Mouse (Mus musculus): ENCODE results near the gene Cyp4f37.
"Not testable (repeated sequence)": the region's sequence is repeated elsewhere in the genome, so short reads cannot be mapped to it uniquely, and the experiment has no call there.

The Cyp4f37 gene

DNA sequence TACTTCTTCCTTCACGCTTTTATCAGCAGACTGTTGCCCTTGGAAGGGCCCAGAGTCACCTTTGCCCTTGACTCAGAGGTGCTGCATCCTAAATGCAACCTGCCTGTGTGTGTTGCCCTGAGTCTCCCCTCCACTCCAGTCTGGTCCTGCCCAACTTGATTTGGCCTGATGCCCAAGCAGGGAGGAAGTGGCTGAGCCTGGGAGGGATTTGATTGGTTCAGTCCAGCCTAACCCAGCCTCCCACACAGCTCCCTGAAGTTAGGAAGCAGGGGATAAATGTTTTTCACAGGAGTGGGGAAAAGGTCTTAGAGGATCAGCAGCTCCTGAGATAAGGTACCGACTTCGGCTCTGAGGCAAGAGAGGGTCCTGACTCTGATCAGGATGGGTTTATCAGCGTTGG is at the start of gene Cyp4f37:
TSS of gene Cyp4f37 (plus strand) at position 292 of the 400 bp plus-strand sequence.
- not testable (repeated sequence) for DNase-seq (ENCODE audit: low read depth, low spot score)

DNA sequence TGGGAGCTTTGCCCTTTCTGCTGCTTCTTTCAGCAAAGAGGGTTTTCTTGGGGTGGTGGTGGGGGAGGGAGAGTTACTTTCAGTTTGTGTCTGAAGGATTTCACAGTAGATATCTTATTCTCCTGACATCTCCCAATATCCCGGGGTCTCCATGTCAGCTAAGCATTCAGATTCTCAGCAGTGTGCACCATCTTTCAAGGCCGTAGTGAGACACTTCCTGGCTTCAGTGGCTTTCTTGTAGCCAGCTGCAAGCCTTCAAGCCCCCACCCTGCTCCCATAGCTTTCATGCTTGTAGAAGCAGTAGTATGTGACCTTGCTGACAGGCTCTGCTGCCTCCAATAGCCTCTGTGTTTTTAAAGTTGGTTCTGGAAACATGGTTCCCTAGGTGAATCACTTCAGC is 47.8 kb upstream of the Cyp4f37 start:
- DNase-seq (ENCODE audit: low read depth, low spot score): not testable (repeated sequence)

DNA sequence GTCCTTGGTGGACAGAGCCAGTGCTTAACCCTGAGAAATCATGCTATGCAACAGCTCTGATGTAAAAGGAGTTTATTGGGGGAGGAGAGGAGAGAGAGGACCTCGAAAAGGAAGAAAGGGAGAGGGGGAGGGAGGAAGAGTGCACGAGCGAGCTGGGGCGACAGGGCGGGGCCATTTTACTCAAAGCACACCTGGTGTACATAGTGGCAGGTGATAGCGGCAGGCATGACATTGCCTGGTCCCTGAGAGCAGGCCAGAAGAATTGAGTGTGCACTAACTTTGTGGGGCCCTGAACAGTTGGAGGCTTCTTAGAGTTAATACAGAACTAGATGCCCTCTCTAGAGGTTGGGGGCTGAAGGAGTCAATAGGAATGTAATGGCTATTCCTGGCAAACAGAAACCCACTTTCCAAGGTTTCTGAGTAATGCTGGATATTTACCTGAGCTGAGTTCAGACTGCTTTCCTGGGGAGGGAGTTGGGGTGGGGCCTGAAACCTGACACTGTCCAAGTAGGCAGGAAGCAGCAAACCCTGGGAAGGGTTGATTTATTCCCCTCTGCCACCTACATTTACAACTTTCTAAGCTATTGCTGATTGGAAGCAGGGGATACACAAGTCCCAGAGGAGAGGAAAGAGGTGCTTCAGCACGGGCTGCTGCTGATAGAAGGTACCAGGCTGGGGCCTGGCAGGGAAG is 43.5 kb upstream of the Cyp4f37 start:
- no peak for DNase-seq (ENCODE audit: low read depth, low spot score)

DNA sequence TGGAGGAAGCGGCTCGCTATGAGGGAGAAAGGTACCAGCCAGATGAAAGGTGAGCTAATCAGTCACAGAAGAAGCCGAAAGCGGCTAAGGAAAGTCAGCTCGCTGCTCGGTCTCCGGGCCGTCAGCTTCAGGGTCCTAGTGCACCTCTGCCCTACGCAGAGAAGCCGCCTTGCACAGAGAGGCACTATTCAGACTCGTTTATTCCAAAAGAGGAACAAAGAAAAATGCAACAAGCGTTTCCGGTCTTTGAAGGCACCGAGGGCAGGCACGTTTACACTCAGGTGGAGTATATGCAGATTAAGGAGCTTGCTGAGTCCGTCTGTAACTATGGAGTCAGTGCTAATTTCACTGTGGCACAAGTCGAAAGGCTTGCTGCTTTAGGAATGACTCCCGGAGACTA is 24.6 kb upstream of the Cyp4f37 start:
- DNase-seq (ENCODE audit: low read depth, low spot score): no peak

DNA sequence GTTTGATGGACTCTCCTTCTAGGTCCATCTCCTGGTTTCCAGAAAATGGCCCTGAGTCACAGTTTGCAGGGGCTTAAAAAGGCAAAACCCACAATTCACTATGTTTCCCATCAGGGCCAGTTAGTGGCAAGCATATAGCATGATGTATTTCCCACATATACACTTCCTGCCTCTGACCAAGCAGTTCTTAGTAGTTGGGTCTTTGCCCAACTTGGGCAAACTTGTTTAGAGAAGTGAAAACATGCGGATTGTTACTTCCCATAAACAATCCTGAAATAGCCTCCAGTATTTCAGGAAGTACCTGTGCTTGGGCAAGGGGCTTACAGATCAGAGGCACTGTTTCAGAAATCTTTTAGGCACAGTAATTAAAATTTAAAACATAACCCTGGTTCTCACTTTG is 13.1 kb upstream of the Cyp4f37 start:
- no peak for DNase-seq (ENCODE audit: low read depth, low spot score)

DNA sequence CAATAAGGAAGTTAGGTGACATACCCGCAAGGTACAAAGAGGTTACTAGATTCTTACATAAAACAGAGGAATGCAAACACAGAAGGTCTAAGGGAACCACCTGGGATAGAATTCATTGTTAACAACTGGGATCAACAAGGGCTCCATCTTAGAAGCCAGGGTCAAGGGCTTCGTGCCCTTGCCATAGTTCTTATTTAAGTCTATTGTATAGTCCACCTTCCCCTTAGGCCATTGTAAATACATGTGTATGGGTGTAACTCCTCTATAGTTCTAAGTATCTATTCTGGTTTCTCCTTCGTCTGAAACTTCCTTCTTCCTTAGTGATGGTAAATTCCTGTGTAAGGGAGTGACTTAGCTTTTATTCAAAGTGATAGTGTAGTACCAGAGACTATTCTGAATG is 10.9 kb upstream of the Cyp4f37 start:
- DNase-seq (ENCODE audit: low read depth, low spot score): not testable (repeated sequence)

DNA sequence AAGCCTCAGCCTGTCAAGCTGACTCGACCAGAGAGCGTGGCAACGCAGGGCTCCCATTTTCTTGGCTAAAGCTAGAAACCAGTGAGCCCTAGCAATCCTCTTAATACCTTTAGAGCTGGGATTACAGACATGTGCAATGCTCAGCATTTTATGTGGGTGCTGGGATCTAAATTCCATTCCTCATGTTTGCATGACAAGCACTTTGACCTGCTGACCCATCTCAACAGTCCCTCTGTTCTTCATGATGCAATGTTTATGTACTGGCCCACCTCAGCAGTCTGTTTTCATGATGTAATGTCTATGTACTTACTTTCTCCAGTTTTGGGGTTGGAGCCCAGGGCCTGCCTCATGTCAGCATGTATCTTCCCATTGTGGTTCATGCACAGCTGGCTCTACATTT is 10.2 kb upstream of the Cyp4f37 start:
- DNase-seq (ENCODE audit: low read depth, low spot score): no peak

DNA sequence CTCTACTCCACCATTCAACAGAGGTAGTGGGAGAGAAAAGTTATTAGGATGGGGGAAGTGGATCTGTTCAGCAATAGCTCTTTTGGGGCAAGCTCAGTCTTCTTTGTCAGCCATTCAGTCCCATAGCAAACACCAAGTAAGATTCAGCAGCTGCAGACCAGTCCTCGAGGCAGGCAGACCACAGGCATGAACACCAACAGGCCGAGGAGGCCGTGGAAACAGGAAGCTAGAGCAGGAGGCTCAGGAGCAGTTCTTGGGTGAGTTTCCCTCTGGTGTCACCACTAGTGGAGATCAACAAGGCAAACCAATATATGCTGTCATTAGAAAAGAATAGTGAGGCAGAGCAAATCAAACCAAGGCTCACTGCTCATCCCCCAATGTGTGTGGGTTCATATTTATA is 8.7 kb upstream of the Cyp4f37 start:
- DNase-seq (ENCODE audit: low read depth, low spot score): no peak

DNA sequence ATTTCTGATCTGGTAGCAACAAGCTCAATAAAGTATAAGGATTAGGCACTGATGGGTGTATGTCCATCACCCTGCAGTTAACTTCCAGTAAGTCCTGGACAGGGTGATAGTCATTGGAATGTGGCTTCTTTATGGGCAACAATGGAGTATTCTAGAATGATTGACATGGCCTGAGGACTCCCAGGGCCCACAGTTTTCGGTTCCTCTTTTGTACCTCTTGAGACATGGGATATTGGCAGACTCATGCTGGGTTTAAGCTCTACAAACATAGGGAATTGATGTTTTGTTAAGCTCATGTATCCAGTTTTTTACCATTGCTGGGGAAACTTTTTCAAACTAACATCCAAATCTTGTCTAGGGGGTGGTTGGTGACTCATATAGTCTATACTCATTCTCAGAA is 3.9 kb upstream of the Cyp4f37 start:
- DNase-seq (ENCODE audit: low read depth, low spot score): no peak

DNA sequence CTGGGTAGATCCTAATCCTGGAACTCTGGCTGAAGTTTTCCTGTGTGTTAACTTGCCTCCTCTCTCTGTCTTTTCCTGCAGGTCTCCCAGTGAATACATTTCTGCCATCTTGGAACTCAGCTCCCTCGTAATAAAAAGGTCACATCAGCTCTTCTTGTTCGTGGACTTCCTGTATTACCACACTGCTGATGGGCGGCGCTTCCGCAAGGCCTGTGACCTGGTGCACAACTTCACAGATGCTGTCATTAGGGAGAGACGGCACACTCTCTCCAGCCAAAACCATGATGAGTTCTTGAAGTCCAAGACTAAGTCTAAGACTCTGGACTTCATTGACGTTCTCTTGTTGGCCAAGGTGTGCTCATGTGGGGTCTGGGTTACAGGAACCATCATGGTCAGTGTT is 8.6 kb downstream of the Cyp4f37 start:
- DNase-seq (ENCODE audit: low read depth, low spot score): not testable (repeated sequence)

DNA sequence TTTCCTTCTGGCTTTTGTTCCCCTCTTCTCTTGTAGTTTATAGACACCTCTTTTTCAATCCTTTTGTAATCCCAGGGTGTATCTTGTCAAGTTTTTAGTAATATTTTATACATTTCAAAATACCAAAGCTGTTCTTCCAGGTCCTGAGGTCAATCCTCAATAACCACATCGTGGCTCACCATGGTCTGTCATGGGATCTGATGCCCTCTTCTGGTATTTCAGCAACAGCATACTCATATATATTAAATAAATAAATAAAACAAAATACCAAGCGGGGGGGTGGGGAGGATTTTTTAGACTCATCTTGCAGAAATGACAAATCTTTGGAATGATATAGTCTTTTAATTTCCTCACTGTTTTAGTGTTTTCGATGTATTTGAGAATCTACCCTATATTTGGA is 10.8 kb downstream of the Cyp4f37 start:
- DNase-seq (ENCODE audit: low read depth, low spot score): no peak

DNA sequence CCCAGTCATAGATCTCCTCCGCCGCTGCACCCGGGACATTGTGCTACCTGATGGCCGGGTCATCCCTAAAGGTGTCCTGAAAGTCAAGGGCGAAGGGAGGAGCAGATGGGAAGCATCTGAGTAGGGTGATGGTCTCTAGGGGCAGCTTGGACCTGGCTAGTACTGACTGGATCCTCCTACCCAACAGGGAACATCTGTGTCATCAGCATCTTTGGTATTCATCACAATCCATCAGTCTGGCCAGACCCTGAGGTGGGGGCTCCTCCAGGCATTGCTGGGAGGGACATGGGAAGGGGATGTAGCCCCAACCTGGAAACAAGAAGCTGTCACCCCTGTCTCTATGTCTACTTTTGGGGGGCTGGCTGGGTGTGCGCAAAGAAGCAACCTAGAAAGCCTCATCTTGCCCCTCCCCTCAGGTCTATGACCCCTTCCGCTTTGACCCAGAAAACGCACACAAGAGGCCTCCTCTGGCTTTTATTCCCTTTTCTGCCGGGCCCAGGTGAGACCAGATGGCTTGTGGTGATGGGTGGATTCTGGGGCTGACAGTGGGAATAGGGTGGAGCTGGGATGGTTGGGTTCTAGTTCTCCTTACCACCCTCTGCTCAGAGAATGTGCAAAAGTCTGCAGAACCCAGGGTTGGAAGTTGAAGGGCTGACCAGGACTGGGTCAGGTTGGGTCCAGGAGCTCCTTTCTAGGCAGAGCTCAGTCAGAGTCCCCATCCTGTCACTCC is 13.3 kb downstream of the Cyp4f37 start:
- DNase-seq (ENCODE audit: low read depth, low spot score): not testable (repeated sequence)

DNA sequence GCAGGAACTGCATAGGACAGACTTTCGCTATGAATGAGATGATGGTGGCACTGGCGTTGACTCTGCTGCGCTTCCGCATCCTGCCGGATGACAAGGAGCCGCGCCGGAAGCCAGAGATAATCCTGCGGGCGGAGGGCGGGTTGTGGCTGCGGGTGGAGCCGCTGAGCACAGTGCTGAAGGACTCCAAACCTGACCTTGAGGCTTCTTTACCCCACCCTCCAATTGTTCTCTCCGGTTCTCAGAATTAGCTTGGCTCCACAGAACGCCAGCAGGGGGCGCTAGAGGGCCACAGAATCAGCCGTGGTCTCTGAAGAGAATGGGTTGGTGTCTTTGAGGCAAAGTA is 13.8 kb downstream of the Cyp4f37 start:
- DNase-seq (ENCODE audit: low read depth, low spot score): peak; percentile 85

DNA sequence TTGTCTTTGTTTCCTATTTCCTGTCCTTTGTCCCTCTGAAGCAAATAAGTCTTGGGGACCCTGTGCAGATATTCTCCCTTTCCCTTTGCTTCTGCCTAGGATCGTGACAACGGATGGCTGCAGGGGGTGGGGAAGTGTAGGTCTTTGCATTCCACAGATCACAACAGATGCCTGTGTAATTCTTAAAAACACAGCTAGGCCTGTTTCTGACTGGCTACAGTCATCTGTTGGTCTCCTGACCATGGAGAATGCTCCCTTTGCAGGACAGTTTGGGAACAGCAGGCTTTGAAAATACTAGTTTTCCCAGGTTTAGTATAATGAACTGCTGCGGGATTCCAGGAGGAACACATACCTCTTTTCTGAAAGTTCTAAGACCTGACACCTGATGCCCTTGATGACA is 15.2 kb downstream of the Cyp4f37 start:
- DNase-seq (ENCODE audit: low read depth, low spot score): no peak

DNA sequence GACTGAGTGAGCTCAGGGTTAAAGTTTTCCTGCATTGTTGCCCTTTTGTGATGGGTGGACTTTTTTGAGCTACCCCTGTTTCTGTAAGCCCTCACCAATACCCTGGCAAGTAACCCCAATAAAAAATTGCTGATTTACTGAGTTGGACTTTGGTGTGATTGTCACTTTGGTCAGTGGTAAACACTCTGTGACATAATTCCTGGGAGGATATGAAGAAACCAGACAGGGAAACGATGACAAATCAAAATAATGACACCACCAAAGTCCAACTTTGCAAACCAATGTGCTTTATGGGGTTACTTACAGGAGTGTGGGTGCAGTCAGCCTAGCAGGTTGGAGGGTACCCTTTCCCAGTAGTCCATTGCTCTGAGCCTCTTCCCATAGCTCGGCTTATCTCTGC is 16.0 kb downstream of the Cyp4f37 start:
- no peak for DNase-seq (ENCODE audit: low read depth, low spot score)

DNA sequence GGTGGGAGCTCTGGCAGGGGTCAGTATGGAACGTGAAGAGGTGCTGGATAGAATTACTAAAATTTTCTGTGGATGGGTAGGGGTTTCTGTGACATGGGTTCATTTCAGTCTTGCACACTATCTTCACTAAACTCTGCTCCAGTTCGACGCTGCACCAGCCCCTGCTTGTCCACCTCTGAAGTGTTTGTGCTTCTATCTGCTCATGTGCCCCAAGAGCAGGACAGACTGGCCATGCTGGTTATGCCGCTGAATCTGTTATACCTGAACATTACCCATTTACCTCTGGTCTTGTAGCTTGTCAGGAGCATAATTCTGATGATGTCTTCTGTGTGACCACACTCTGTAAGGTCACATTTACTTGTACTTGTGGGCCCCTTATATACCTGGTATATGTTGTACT is 25.5 kb downstream of the Cyp4f37 start:
- DNase-seq (ENCODE audit: low read depth, low spot score): no peak

DNA sequence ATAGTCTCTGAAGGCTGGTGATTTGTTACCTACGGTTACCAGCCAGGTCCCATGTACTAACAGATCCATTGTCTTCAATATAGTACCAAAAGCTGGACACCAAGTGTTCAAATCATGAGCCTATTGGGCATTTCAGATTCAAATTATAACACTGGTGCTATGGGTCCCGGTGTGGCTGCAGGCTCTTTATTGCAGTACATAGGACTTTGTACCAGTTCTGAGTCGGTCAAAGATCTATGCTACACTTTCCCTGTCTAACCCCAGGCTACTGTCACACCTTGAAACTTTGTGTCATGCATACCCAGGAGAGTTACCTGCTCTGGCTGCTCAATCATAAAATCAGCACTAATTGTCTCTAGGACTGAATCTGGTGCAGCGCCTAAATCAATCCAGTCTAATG is 32.8 kb downstream of the Cyp4f37 start:
- DNase-seq (ENCODE audit: low read depth, low spot score): no peak

DNA sequence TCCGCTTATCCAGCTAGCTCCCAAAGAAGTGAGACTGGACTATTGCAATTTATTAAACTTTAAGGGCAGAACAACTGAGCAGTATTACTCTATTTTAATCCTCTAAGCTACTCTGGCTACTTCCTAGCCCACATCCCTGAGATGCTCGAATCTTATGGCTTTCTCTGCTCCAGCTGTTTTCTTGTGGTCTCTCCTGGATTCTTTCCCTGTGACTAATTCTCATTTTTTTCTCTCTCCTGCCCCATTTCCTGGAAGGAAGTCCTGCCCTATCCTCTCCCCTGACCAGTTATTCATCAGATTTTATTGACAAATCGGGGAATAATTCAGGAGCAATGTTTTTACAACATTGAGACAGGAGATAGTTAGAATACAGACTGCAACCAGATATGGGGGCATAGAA is 35.9 kb downstream of the Cyp4f37 start:
- DNase-seq (ENCODE audit: low read depth, low spot score): no peak

DNA sequence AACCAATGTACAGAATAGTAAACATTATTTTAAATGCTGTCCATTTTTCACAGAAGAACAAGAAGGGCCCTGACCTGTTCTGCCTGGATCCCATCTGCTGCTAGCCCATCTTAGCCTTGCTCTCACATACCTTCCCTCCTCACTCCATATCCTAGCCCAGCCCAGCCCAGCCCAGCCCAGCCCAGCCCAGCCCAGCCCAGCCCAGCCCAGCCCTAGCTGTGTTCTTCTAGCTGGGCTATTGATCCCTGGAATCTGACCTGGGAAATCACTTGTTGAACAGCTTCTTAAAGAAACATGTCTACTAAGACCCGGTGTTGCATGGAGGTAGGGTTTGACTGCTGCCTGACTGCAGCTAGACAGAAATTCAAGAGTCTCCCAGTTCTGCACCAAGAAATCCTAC is 37.1 kb downstream of the Cyp4f37 start:
- DNase-seq (ENCODE audit: low read depth, low spot score): no peak

DNA sequence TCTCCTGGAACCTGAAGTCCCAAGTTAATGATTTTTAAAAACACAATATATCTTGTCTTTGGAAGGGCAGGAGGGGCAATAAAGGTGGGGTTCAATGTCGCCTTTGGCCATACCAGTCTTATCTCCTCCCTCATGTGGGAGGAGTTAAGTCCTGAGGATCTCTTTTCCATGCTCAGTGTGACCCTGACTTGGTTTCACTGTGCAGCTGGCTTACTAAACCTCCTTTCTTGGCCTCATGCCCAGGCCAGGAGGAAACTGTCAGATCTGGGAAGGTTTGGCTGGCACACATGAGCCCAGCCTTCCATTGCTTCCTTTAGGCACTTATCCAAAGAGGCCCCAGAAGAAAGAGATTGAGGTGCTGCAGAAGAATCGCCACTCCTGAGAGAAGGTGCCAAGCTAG is 37.6 kb downstream of the Cyp4f37 start, which contains the start of gene Cyp4f40:
TSS of gene Cyp4f40 (plus strand) at position 189 of the 400 bp plus-strand sequence.
- no peak for DNase-seq (ENCODE audit: low read depth, low spot score)

DNA sequence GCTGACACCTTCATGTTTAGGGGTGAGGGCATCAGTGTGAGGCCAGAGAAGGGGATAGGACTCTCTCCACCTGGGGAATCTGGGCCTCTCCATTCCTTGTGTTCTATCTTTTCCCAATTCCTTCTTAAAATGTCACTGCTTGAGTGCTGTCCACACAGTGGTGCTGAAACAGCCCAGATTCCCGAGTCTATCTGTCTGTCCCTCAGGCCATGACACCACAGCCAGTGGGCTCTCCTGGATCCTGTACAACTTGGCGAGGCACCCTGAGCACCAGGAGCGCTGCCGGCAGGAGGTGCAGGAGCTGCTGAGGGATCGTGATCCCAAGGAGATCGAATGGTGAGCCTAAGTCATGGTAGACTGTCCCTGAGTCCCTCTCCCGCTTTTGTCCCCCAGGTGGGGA is 52.9 kb downstream of the Cyp4f37 start:
- no peak for DNase-seq (ENCODE audit: low read depth, low spot score)

DNA sequence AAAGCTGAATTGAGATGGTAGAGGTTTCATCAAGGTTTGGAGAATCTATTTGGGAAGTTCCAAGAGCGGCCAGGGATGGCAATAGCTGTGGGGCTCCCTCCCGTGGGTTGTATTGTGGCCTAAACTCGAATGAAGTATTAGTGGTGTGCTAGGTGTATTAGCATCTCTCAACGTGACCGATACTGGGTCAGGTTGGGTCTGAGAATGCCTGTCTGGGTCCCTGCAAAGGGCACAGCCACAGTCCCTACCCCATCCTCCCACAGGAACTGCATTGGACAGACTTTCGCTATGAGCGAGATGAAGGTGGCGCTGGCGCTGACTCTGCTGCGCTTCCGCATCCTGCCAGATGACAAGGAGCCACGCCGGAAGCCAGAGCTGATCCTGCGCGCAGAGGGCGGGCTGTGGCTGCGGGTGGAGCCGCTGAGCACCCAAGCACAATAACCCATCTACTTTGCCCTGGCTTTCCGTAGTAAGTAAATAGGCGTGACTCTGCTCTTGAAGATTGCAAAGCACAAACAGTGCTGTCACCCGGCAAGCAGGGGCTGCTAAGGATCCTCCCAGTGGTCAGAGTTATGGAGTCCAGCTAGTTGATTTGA is 55.0 kb downstream of the Cyp4f37 start:
- no peak for DNase-seq (ENCODE audit: low read depth, low spot score)

DNA sequence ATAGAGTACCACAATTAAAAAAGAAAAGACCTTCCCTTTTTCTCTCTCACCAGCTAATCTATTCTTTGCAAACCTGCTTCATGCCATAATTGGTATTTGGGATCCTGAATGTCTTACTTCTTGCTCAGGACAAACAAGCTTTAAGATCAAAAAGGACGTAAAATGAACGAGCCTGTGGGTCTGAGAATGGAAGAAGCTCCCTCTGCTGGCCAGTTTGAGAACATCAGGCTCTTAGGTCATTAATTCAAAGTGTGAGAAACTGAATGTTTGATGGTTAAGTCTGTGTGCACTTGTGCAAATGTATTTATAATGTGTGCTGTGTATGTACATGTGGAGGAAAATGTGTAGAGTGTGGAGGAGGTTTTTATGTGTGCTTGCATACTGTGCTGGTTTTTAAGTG is 59.3 kb downstream of the Cyp4f37 start:
- peak; percentile 36 for DNase-seq (ENCODE audit: low read depth, low spot score)

Data from retina, postnatal 7 days (tissue).